Mouse (Mus musculus): ENCODE measurements around the gene Vmn2r116. TPM values are rescaled to one million over a fixed set of nuclear protein-coding genes. Genes with fewer than 3 reads are reported as not detected.

The Vmn2r116 gene
- under 1 TPM in 1 of 2 experiments, not detected in 1; 0.07 TPM for polyA plus RNA-seq (2017; shearing (Covaris generic))

GRCm38 (mm10) chr17:23384304-23384703 is at the start of gene Vmn2r116:
Gene Vmn2r116, plus strand, starts transcription at chr17:23384604.

GRCm38 (mm10) chr17:23343441-23343840 is 41.0 kb upstream of the Vmn2r116 start, which contains the start of gene Vmn2r115:
Gene Vmn2r115, plus strand, starts transcription at chr17:23343741.

Other genes starting within 250 kb of the Vmn2r116 start
- 1 to 10 TPM; 5.8 to 8.9 TPM for gene Zfp40, start 191.4 kb upstream of the Vmn2r116 start, polyA plus RNA-seq (2017; shearing (Covaris generic))
- gene Vmn2r114, start 72.1 kb upstream of the Vmn2r116 start, polyA plus RNA-seq (2017; shearing (Covaris generic)), result under 1 TPM; 0.10 to 0.15 TPM
- gene Vmn2r115, start 40.9 kb upstream of the Vmn2r116 start, polyA plus RNA-seq (2017; shearing (Covaris generic)), result under 1 TPM; 0.01 to 0.28 TPM
- gene Vmn2r117, start 95.1 kb downstream of the Vmn2r116 start, polyA plus RNA-seq (2017; shearing (Covaris generic)), result under 1 TPM in 1 of 2 experiments, not detected in 1; 0.02 TPM
- gene Zfp213, start 179.6 kb downstream of the Vmn2r116 start, polyA plus RNA-seq (2017; shearing (Covaris generic)), result 10 to 100 TPM; 12.5 to 13.4 TPM
- not detected for gene Zfp13, start 214.9 kb downstream of the Vmn2r116 start, polyA plus RNA-seq (2017; shearing (Covaris generic))
- 1 to 10 TPM in 1 of 2 experiments, under 1 TPM in 1; 0.19 to 1.2 TPM for gene Zscan10, start 216.3 kb downstream of the Vmn2r116 start, polyA plus RNA-seq (2017; shearing (Covaris generic))

Data from activated CD4-positive, CD25-positive, alpha-beta regulatory T cell (primary cell).